Mouse (Mus musculus) forebrain, embryonic 10.5 days (tissue): ENCODE results near the gene Gm21677. TPM values are rescaled to one million over a fixed set of nuclear protein-coding genes. Genes with fewer than 3 reads are reported as not detected.
"Not testable (repeated sequence)": the region's sequence is repeated elsewhere in the genome, so short reads cannot be mapped to it uniquely, and the experiment has no call there.

ENCODE experiments used
- DNase-seq: peaks from one replicate; pipeline ENCODE4 v3.0.0-alpha.2; 2017; ENCODE audit warnings: low spot score; ENCODE audit errors: extremely low spot score
- H3K27ac ChIP-seq: fragments of 300-500 bp; sonication (generic); 2 replicates; pipeline ENCODE4 v1.5.1; 2016; ENCODE audit warnings: mild to moderate bottlenecking
- H3K27me3 ChIP-seq: fragments of 300-500 bp; sonication (generic); 2 replicates; pipeline ENCODE4 v1.6.1; 2016; ENCODE audit warnings: mild to moderate bottlenecking; ENCODE audit not compliant: poor library complexity, severe bottlenecking
- H3K36me3 ChIP-seq: fragments of 300-500 bp; sonication (generic); replicated peaks from 2 replicates; pipeline ENCODE4 v1.6.1; 2016; ENCODE audit warnings: mild to moderate bottlenecking, moderate library complexity
- H3K4me1 ChIP-seq: fragments of 300-500 bp; sonication (generic); 2 replicates; pipeline ENCODE4 v1.6.1; 2016
- H3K4me3 ChIP-seq: fragments of 300-500 bp; sonication (generic); 2 replicates; pipeline ENCODE4 v1.5.1; 2016; ENCODE audit warnings: mild to moderate bottlenecking, moderate library complexity
- H3K9me3 ChIP-seq: fragments of 300-500 bp; sonication (generic); 2 replicates; pipeline ENCODE4 v1.6.1; 2016; ENCODE audit warnings: mild to moderate bottlenecking, moderate library complexity
- WGBS: fragments of 180-500 bp; shearing (Covaris S2); methylation state at CpG from one replicate; pipeline ENCODE4 v1.1.7; 2016; 5-methylcytosine and 5-hydroxymethylcytosine counted together
- polyA plus RNA-seq: library from polyadenylated mRNA; unstranded; fragments of >200 nt; fragmentation: Nextera tagmentation; extraction: Ambion mirVana; gene quantifications from 2 replicates; pipeline ENCODE4 v1.2.1, GENCODE M21; 2016

Gene Gm21677
- not detected in 2 replicates for polyA plus RNA-seq

DNA sequence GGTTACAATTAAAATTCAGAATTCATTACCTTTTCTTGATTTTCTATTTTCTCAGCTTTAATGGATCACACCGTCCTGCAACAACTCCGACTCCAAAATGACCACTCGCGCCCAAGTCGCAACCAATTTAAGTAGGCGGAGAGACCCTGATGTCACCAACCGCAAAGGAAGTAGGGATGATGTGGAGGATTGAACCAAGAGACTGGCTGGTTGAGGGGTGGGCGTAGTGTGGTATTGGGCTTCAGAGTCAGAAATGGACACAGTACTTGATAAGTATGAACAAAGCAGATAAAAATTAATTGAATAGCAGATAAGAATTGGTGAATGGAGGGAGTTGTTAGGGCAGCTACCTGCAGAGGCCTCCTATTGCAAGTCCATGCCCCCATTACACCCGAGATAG is at the start of gene Gm21677:
Gene Gm21677 (minus strand): TSS at position 101 of the 400 bp plus-strand sequence.
- not testable (repeated sequence) for H3K27ac ChIP-seq, H3K4me1 ChIP-seq
- WGBS = no CpG with 5 or more reads among the region's 9 CpGs

DNA sequence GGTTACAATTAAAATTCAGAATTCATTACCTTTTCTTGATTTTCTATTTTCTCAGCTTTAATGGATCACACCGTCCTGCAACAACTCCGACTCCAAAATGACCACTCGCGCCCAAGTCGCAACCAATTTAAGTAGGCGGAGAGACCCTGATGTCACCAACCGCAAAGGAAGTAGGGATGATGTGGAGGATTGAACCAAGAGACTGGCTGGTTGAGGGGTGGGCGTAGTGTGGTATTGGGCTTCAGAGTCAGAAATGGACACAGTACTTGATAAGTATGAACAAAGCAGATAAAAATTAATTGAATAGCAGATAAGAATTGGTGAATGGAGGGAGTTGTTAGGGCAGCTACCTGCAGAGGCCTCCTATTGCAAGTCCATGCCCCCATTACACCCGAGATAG is 39.0 kb upstream of the Gm21677 start, which contains the start of gene Gm21693:
Gene Gm21693 (minus strand): TSS at position 101 of the 400 bp plus-strand sequence.
- WGBS = no CpG with 5 or more reads among the region's 9 CpGs
- H3K27me3 ChIP-seq, H3K9me3 ChIP-seq, DNase-seq, H3K4me3 ChIP-seq, H3K36me3 ChIP-seq, H3K4me1 ChIP-seq, H3K27ac ChIP-seq: not testable (repeated sequence)

More for the DNA sequence above, at the start of gene Gm21677:
- not testable (repeated sequence) for H3K36me3 ChIP-seq, H3K27me3 ChIP-seq, DNase-seq, H3K9me3 ChIP-seq, H3K4me3 ChIP-seq

DNA sequence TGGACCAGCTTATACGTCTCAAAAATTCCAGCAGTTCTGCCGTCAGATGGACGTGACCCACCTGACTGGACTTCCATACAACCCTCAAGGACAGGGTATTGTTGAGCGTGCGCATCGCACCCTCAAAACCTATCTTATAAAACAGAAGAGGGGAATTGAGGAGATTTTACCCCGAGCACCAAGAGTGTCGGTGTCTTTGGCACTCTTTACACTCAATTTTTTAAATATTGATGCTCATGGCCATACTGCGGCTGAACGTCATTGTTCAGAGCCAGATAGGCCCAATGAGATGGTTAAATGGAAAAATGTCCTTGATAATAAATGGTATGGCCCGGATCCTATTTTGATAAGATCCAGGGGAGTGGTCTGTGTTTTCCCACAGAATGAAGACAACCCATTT is 34.4 kb upstream of the Gm21677 start:
- H3K27ac ChIP-seq = not testable (repeated sequence)
- 80% methylated on average over 1 of the region's 11 CpGs for WGBS

More for the DNA sequence above, 34.4 kb upstream of the Gm21677 start:
- H3K4me1 ChIP-seq, H3K27me3 ChIP-seq, H3K9me3 ChIP-seq, H3K36me3 ChIP-seq, H3K4me3 ChIP-seq, DNase-seq: not testable (repeated sequence)

Other genes starting within 250 kb of the Gm21677 start
- not detected in 2 replicates for gene Gm21693, start 38.9 kb upstream of the Gm21677 start, polyA plus RNA-seq
- gene Gm21704, start 103.7 kb upstream of the Gm21677 start, polyA plus RNA-seq = not detected in 2 replicates
- not detected in 2 replicates for gene Gm21708, start 103.7 kb upstream of the Gm21677 start, polyA plus RNA-seq